Mouse (Mus musculus) CD4-positive, CD25-positive, alpha-beta regulatory T cell, adult 4 months (primary cell): ENCODE data around the gene Fndc3c1. TPM values are rescaled to one million over a fixed set of nuclear protein-coding genes. Genes with fewer than 3 reads are reported as not detected.
"Not testable (repeated sequence)": the region's sequence is repeated elsewhere in the genome, so short reads cannot be mapped to it uniquely, and the experiment has no call there.

Experiments
- ATAC-seq: one replicate; pipeline ENCODE4 v1.8.0; 2017
- polyA plus RNA-seq, 2 experiments: library from polyadenylated mRNA; unstranded; fragments of 100-300 nt; shearing (Covaris generic); gene quantifications; one replicate each; pipeline ENCODE4 v1.2.1; 2017

The Fndc3c1 gene
- polyA plus RNA-seq, result not detected

DNA sequence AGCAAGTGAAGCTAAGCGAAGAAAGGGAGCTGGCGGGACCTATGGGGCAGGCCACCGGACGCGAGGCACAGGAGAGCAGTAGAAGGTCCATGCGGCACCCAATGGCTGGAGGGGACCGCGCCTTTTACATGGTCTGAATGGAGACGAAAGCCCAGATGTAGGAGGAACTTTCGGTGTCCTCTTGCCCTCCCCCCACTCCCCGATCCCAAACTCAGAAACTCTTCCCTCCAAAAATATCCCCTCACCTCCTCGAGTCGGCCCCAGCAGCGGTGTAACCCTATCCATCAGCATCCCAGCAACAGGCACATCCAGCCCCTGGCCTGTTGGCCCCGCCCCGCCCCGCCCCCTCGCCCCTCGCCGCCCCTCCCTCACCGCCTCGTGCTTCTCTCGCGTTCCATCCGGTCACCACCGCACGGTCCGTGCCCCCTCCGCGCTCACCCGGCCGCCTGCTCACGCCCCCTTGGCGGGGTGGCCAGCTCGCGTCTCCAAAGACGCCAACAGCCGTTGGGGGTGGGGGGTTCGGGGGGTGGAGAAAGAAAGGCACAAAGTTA, at the start of gene Fndc3c1:
Gene Fndc3c1 (minus strand): TSS at position 301 of the 551 bp plus-strand sequence.
- no peak for ATAC-seq

GRCm38 (mm10) chrX:106486451-106486850, 1.2 kb upstream of the Fndc3c1 start:
- no peak for ATAC-seq

DNA sequence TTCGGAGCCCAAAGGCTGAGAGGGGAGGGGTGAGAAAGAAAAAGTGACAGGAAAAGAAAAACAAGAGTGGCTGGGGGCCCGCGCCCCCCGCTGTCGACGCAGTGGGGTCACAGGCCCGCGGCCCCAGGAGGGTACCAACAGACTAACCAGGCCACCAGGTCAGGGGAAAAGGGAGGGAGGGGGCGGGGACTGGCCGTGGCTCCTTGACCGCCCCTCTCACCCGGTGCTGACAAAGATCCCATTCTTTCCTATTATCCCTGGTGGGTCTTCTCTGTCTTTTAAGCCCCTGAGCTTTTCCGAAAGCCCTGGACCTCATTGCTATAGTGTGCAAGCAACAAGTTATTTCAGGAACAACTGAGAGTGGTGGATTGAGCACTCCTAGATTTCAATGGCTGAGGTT, 470 bp upstream of the Fndc3c1 start:
- no peak for ATAC-seq

GRCm38 (mm10) chrX:106479891-106480290, 5.3 kb downstream of the Fndc3c1 start:
- ATAC-seq, result not testable (repeated sequence)

DNA sequence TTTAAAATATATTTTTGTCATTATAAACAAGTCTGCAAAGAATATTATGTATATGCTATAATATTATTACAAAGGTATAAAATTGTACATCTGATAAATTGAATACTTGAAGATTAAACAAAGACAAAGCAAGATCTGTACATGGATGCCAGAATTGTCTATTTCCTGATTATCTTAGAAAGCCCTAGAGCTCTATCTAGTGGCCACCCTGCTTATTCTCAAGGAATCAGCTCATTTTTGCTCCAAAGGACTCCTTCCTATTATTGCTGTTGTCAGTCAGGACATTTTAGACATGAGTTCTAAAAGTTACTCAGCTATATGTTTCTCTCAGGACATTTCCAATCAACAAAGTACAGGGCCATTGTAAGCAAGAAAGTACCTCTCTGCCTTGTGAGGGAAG, 99.9 kb downstream of the Fndc3c1 start:
- no peak for ATAC-seq

- no peak for ATAC-seq
These were observed 104.6 kb downstream of the Fndc3c1 start for GRCm38 (mm10) chrX:106380608-106381007.

Other genes with a start within 250 kb of the Fndc3c1 start
- not detected for gene Fnd3c2, start 230.0 kb downstream of the Fndc3c1 start, polyA plus RNA-seq
- gene Gm5127, start 97.8 kb upstream of the Fndc3c1 start, polyA plus RNA-seq, result 1 to 10 TPM; 1.5 to 1.7 TPM
- gene Cysltr1, start 118.3 kb upstream of the Fndc3c1 start, polyA plus RNA-seq, result 1 to 10 TPM; 1.5 to 3.0 TPM